Comparison of ENCODE assay signal across 15 mouse cellular contexts in genomic region chr19:6569021-6569420, GRCm38 (mm10). TPM values are rescaled to one million over a fixed set of nuclear protein-coding genes. Genes with fewer than 3 reads are reported as not detected.
"Had no signal": no experiment of that assay in that cellular context is flagged by ENCODE, and none has a peak within 500 bp of the region (broad histone marks: within the 10 kb centered on the region; RNA-seq: fewer than 3 reads in every experiment).

No protein-coding gene starts in this region.

- H3K27me3 ChIP-seq: limb, embryonic 13.5 days; stomach, embryonic 15.5 days had no signal

- H3K36me3 ChIP-seq: limb, embryonic 13.5 days; stomach, embryonic 15.5 days had no signal

- DNase-seq: kidney, adult 9 months; kidney, postnatal 36 days; layer of hippocampus, adult 9-11 months; layer of hippocampus, postnatal 36 days; lung, adult 18-20 months; right cerebral cortex, postnatal 14 days; thymus, adult 2 months; thymus, postnatal 25 days had no signal

- H3K4me1 ChIP-seq: limb, embryonic 13.5 days; stomach, embryonic 15.5 days had no signal

- H3K4me2 ChIP-seq: limb, embryonic 13.5 days; stomach, embryonic 15.5 days had no signal

- H3K27ac ChIP-seq: kidney, postnatal 0 days; limb, embryonic 13.5 days; liver, embryonic 14.5 days; stomach, embryonic 15.5 days had no signal

- H3K9me3 ChIP-seq: limb, embryonic 13.5 days; stomach, embryonic 15.5 days had no signal

- H3K4me3 ChIP-seq: limb, embryonic 13.5 days; stomach, embryonic 15.5 days had no signal

- H3K9ac ChIP-seq: limb, embryonic 13.5 days; liver, embryonic 14.5 days; stomach, embryonic 15.5 days had no signal

RNA-seq across cellular contexts. Expression of gene Slc22a12, which starts 26.2 kb away (rescaled TPM):
- polyA plus RNA-seq: limb, embryonic 13.5 days; liver, adult 2 months; liver, embryonic 14.5 days; lung, embryonic 16.5 days; stomach, embryonic 15.5 days; urinary bladder, adult 2 months had no signal
